Mouse (Mus musculus) liver, embryonic 14.5 days (tissue): ENCODE measurements around the gene Coq2.

Source experiments
- CTCF ChIP-seq: IDR thresholded peaks from 2 replicates; pipeline ENCODE4 v1.5.1; 2016; ENCODE audit warnings: antibody characterized with exemption, low read depth, control low read depth
- EP300 ChIP-seq: IDR thresholded peaks from 2 replicates; pipeline ENCODE4 v1.6.1; 2016; ENCODE audit warnings: antibody characterized with exemption, low read depth

DNA sequence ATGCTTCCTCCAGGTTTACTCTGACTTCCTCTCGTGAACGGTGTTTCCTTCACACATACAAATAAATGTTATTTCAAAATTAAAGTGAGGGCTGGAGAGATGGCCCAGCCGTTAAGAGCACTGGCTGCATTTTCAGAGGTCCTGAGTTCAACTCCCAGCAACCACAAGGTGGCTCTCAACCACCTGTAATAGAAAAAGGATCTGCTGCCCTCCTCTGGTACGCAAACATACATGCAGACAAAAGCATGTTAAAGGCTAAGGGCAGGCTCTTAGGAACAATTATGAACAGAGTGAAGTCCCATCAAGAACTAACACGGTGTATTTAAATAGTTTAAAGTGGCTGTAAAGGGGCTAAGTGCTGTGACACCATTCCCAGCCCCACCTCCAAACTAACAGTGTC lies 11.1 kb downstream of the Coq2 start:
- TF ChIP-seq CTCF (peak; percentile 93), EP300 (no peak)
